8 mouse cellular contexts compared by ENCODE assay signal in the genomic region with DNA sequence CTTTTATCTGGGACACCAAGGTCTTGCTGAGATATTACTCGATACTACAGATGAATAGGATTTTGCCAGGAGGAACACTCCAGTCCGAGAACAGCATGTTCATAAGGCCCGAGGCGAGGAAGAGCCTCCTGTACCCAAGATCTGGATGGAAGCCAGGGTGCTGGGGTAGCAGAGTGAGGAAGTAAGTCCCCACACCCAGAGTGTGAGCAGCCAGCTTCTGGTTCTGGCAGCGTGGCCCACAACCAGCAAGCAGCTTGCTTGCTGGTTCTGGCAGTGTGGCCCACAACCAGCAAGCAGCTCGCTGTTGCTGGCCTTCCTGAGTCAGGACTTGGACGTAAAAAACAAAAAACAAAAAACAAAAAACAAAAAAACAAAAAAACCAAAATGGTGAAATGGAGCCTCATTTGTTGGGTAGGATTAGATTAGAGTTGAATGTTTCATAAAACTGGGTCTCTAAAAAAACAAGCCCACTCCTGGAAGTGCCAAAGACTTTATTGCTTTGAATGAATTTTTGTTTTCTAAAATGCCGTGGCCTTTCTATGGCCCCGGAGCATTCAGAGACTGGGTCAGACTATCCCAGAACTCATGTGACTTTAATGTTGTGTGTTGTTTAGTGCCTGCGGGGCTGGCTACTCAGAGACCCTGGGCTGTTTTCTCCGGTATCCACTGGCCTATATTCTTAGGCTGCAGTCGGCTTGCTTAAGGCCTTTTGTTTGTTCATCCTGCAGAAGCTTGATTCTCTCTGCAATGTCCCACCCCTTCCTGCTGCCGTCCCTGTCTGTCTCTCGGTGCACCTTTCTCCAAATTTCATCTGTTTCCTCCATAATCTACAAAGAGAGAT. TPM values are rescaled to one million over a fixed set of nuclear protein-coding genes. Genes with fewer than 3 reads are reported as not detected.
DNase-seq lines count a peak whose midpoint lies in the region; ATAC-seq lines count a peak whose summit lies in the region.

No protein-coding gene starts in this region.

- intact Hi-C loops in left cerebral cortex, postnatal 4 days (cut with DNase I): no loop called here

- peak overlapping the region; percentile 25 for H3K4me2 ChIP-seq in hindbrain, embryonic 11.5 days (replicated peaks; ENCODE audit: low read depth, low read length)
- peak overlapping the region; percentile 38 for H3K4me2 ChIP-seq in midbrain, embryonic 11.5 days

- H3K36me3 ChIP-seq in hindbrain, embryonic 11.5 days (ENCODE audit: control insufficient read depth, insufficient read depth, low read length): no peaks in the 10 kb centered on the region
- no peaks in the 10 kb centered on the region for H3K36me3 ChIP-seq in midbrain, embryonic 11.5 days (ENCODE audit: control insufficient read depth, insufficient read depth, low read length)

- no peaks in the 10 kb centered on the region for H3K27me3 ChIP-seq in hindbrain, embryonic 11.5 days (ENCODE audit: control insufficient read depth, insufficient read depth, low read length)
- no peaks in the 10 kb centered on the region for H3K27me3 ChIP-seq in midbrain, embryonic 11.5 days (ENCODE audit: control insufficient read depth, insufficient read depth, low read length)

- peaks cover 5% of the 10 kb centered on the region for H3K4me1 ChIP-seq in hindbrain, embryonic 11.5 days (replicated peaks; ENCODE audit: control insufficient read depth, insufficient read depth, low read length)
- peaks cover 45% of the 10 kb centered on the region for H3K4me1 ChIP-seq in midbrain, embryonic 11.5 days (ENCODE audit: control insufficient read depth, insufficient read depth, low read length)

- DNase-seq in frontal cortex, postnatal 25 days (ENCODE audit: low spot score in 2 of 2): no peak
- DNase-seq in cerebellum, adult 8-10 months: peak; percentile 56
- DNase-seq in frontal cortex, postnatal 14 days (ENCODE audit: low spot score in 2 of 2): peak; percentile 44 to 57
- no peak for DNase-seq in hindbrain, embryonic 11.5 days (ENCODE audit: low spot score)
- peak; percentile 54 for DNase-seq in left cerebral cortex, postnatal 4 days
- DNase-seq in midbrain, embryonic 11.5 days (ENCODE audit: low spot score, missing footprints): peak; percentile 88
- DNase-seq in thymus, postnatal 14 days: no peak

- no peak overlapping the region for H3K4me3 ChIP-seq in hindbrain, embryonic 11.5 days (ENCODE audit: low read depth, low read length)
- H3K4me3 ChIP-seq in midbrain, embryonic 11.5 days (ENCODE audit: low read depth, low read length): no peak overlapping the region; the same call in 1 of the 2 replicates

- ATAC-seq in frontal cortex, adult (ENCODE audit: low TSS enrichment): peak; percentile 50
- ATAC-seq in hindbrain, embryonic 11.5 days (ENCODE audit: low FRiP score): peak; percentile 67
- ATAC-seq in midbrain, embryonic 11.5 days (ENCODE audit: low FRiP score): peak; percentile 58

- H3K9me3 ChIP-seq in hindbrain, embryonic 11.5 days (ENCODE audit: control insufficient read depth, low read length): no peaks in the 10 kb centered on the region
- H3K9me3 ChIP-seq in midbrain, embryonic 11.5 days (ENCODE audit: control insufficient read depth, low read length): no peaks in the 10 kb centered on the region

- 42% methylated on average over 14 of the region's 14 CpGs for WGBS in hindbrain, embryonic 11.5 days
- 39% methylated on average over 14 of the region's 14 CpGs for WGBS in midbrain, embryonic 11.5 days

- peak overlapping the region; percentile 19 for H3K27ac ChIP-seq in hindbrain, embryonic 11.5 days (ENCODE audit: low read depth, low read length)
- H3K27ac ChIP-seq in midbrain, embryonic 11.5 days (ENCODE audit: low read depth, low read length): peak overlapping the region; percentile 69

- peak overlapping the region; percentile 35 for H3K9ac ChIP-seq in hindbrain, embryonic 11.5 days (ENCODE audit: low read depth, low read length)
- peak overlapping the region; percentile 45; the same call in 1 of the 2 replicates for H3K9ac ChIP-seq in midbrain, embryonic 11.5 days (ENCODE audit: low read length)

RNA-seq across cellular contexts. Expression of gene Sort1, which starts 11.7 kb away (rescaled TPM):
- 20.2 and 27.5 TPM in 2 replicates for polyA plus RNA-seq in hindbrain, embryonic 11.5 days (2014; fragmentation: Nextera tagmentation; extraction: Ambion mirVana)
- total RNA-seq in left cerebral cortex, postnatal 4 days (2021): 10 to 100 TPM; 90.4 to 93.5 TPM
- 27.0 and 27.1 TPM in 2 replicates for polyA plus RNA-seq in midbrain, embryonic 11.5 days (2014; fragmentation: Nextera tagmentation; extraction: Ambion mirVana)

RNA-seq across cellular contexts. Expression of gene Psma5, which starts 38.9 kb away (rescaled TPM):
- 275 and 296 TPM in 2 replicates for polyA plus RNA-seq in hindbrain, embryonic 11.5 days (2014; fragmentation: Nextera tagmentation; extraction: Ambion mirVana)
- total RNA-seq in left cerebral cortex, postnatal 4 days (2021): 10 to 100 TPM; 98.8 to 99.0 TPM
- 274 and 295 TPM in 2 replicates for polyA plus RNA-seq in midbrain, embryonic 11.5 days (2014; fragmentation: Nextera tagmentation; extraction: Ambion mirVana)

Comparison
In these comparisons a context has a peak if more than half of its experiments do, and no peak if none do; other contexts are left out.
1. DNase-seq: peak in cerebellum, adult 8-10 months (single experiment), frontal cortex, postnatal 14 days (2 of 2), left cerebral cortex, postnatal 4 days (single experiment) and midbrain, embryonic 11.5 days (single experiment); none in frontal cortex, postnatal 25 days (0 of 2), hindbrain, embryonic 11.5 days (single experiment) and thymus, postnatal 14 days (single experiment).
2. Peak in every context shown above with its lines, with median percentiles within 50 percentile points of each other: ATAC-seq.